In genomic region chr12:99756914-99757687, GRCm38 (mm10) we compare ENCODE assay signal across 11 mouse cellular contexts.
DNase-seq lines count a peak whose midpoint lies in the region; ATAC-seq and TF ChIP-seq lines count a peak whose summit lies in the region.
"Had no signal": no experiment of that assay in that cellular context is flagged by ENCODE, and none has a peak within 500 bp of the region (broad histone marks: within the 10 kb centered on the region; RNA-seq: fewer than 3 reads in every experiment).

No protein-coding gene starts in this region.

- H3K4me1 ChIP-seq in hindbrain, embryonic 12.5 days: peaks cover 16% of the 10 kb centered on the region
- H3K4me1 ChIP-seq in midbrain, embryonic 13.5 days (replicated peaks): peaks cover 28% of the 10 kb centered on the region

- no peaks in the 10 kb centered on the region for H3K36me3 ChIP-seq in hindbrain, embryonic 12.5 days
- H3K36me3 ChIP-seq in midbrain, embryonic 13.5 days: no peaks in the 10 kb centered on the region

- ATAC-seq in hindbrain, embryonic 12.5 days (ENCODE audit: low FRiP score): 0 out of 2 replicates have a peak, but pooled peaks have one; percentile 38
- peak; percentile 44 for ATAC-seq in midbrain, embryonic 13.5 days

- intact Hi-C loops in gastrocnemius, adult 2 months (cut with DNase I): no loop called here
- intact Hi-C loops in gastrocnemius, postnatal 36 days (cut with DNase I): no loop called here

- no peak for DNase-seq in gastrocnemius, adult 2 months
- no peak for DNase-seq in gastrocnemius, postnatal 25 days
- DNase-seq in brain, adult 2 months (ENCODE audit: low read depth, low spot score): peak; percentile 20
- DNase-seq in cerebellum, adult 9-11 months: no peak
- no peak for DNase-seq in cerebellum, adult 8-10 months
- DNase-seq in gastrocnemius, postnatal 36 days: no peak
- DNase-seq: kidney, adult 9 months had no signal

- WGBS in hindbrain, embryonic 12.5 days: 59% methylated on average over 18 of the region's 18 CpGs
- 18% methylated on average over 18 of the region's 18 CpGs for WGBS in midbrain, embryonic 13.5 days

- H3K4me2 ChIP-seq in hindbrain, embryonic 12.5 days (replicated peaks): peak overlapping the region; percentile 30
- peak overlapping the region; percentile 50 for H3K4me2 ChIP-seq in midbrain, embryonic 13.5 days (replicated peaks)
- H3K4me2 ChIP-seq: liver, embryonic 11.5 days had no signal

- TF ChIP-seq CTCF in gastrocnemius, adult 2 months (IDR thresholded peaks at IDR 0.05): no peak

- peak overlapping the region; percentile 61 for H3K4me3 ChIP-seq in gastrocnemius, adult 2 months
- H3K4me3 ChIP-seq in hindbrain, embryonic 12.5 days: no peak overlapping the region
- peak overlapping the region; percentile 23 for H3K4me3 ChIP-seq in midbrain, embryonic 13.5 days (replicated peaks)
- H3K4me3 ChIP-seq: myocyte had no signal

- H3K27me3 ChIP-seq in hindbrain, embryonic 12.5 days: no peaks in the 10 kb centered on the region
- 0 out of 2 replicates have a peak, but pooled peaks cover 3% of the 10 kb centered on the region for H3K27me3 ChIP-seq in midbrain, embryonic 13.5 days

- H3K9me3 ChIP-seq in hindbrain, embryonic 12.5 days (replicated peaks): no peaks in the 10 kb centered on the region
- no peaks in the 10 kb centered on the region for H3K9me3 ChIP-seq in midbrain, embryonic 13.5 days

- peak overlapping the region; percentile 44; the same call in 1 of the 2 replicates for H3K27ac ChIP-seq in gastrocnemius, adult 2 months
- 0 out of 2 replicates have a peak overlapping the region, but pooled peaks have one; percentile 17 for H3K27ac ChIP-seq in hindbrain, embryonic 12.5 days
- H3K27ac ChIP-seq in midbrain, embryonic 13.5 days: peak overlapping the region; percentile 56

- peak overlapping the region; percentile 8; the same call in 1 of the 2 replicates for H3K9ac ChIP-seq in hindbrain, embryonic 12.5 days
- H3K9ac ChIP-seq in midbrain, embryonic 13.5 days (replicated peaks): peak overlapping the region; percentile 8; the same call in 1 of the 2 replicates
